Mouse (Mus musculus) heart, embryonic 12.5 days (tissue): ENCODE data around the gene Gm16253. TPM values are rescaled to one million over a fixed set of nuclear protein-coding genes. Genes with fewer than 3 reads are reported as not detected.
A peak's percentile ranks its signal among the peaks of the same experiment; 100 is the strongest.

Experiments
- ATAC-seq: fragments of 200-750 bp; cut with Nextera tagmentation; 2 replicates; pipeline ENCODE4 v1.8.0; 2017; ENCODE audit warnings: moderate TSS enrichment, moderate library complexity; ENCODE audit not compliant: insufficient number of reproducible peaks, low FRiP score
- H3K27ac ChIP-seq: fragments of 300-500 bp; sonication (generic); 2 replicates; pipeline ENCODE4 v1.5.1; 2016; ENCODE audit warnings: mild to moderate bottlenecking, moderate library complexity; ENCODE audit not compliant: poor library complexity, severe bottlenecking
- H3K27me3 ChIP-seq: fragments of 300-500 bp; sonication (generic); replicated peaks from 2 replicates; pipeline ENCODE4 v1.6.1; 2016; ENCODE audit warnings: mild to moderate bottlenecking, moderate library complexity
- H3K36me3 ChIP-seq: fragments of 300-500 bp; sonication (generic); 2 replicates; pipeline ENCODE4 v1.6.1; 2016; ENCODE audit warnings: mild to moderate bottlenecking, moderate library complexity
- H3K4me1 ChIP-seq: fragments of 300-500 bp; sonication (generic); replicated peaks from 2 replicates; pipeline ENCODE4 v1.6.1; 2016; ENCODE audit warnings: mild to moderate bottlenecking
- H3K4me2 ChIP-seq: fragments of 300-500 bp; sonication (generic); 2 replicates; pipeline ENCODE4 v1.6.1; 2016; ENCODE audit warnings: mild to moderate bottlenecking, moderate library complexity
- H3K4me3 ChIP-seq: fragments of 300-500 bp; sonication (generic); 2 replicates; pipeline ENCODE4 v1.5.1; 2016; ENCODE audit warnings: mild to moderate bottlenecking
- H3K9ac ChIP-seq: fragments of 300-500 bp; sonication (generic); 2 replicates; pipeline ENCODE4 v1.6.1; 2016; ENCODE audit warnings: mild to moderate bottlenecking, moderate library complexity
- H3K9me3 ChIP-seq: fragments of 300-500 bp; sonication (generic); replicated peaks from 2 replicates; pipeline ENCODE4 v1.6.1; 2016; ENCODE audit warnings: mild to moderate bottlenecking, moderate library complexity
- WGBS: fragments of 180-500 bp; shearing (Covaris S2); methylation state at CpG from one replicate; pipeline ENCODE4 v1.1.7; 2016; 5-methylcytosine and 5-hydroxymethylcytosine counted together
- polyA plus RNA-seq: library from polyadenylated mRNA; unstranded; fragments of >200 nt; fragmentation: Nextera tagmentation; extraction: Ambion mirVana; gene quantifications from 2 replicates; pipeline ENCODE4 v1.2.1, GENCODE M21; 2016

Gene Gm16253
- 1.6 and 2.4 TPM in 2 replicates for polyA plus RNA-seq

DNA sequence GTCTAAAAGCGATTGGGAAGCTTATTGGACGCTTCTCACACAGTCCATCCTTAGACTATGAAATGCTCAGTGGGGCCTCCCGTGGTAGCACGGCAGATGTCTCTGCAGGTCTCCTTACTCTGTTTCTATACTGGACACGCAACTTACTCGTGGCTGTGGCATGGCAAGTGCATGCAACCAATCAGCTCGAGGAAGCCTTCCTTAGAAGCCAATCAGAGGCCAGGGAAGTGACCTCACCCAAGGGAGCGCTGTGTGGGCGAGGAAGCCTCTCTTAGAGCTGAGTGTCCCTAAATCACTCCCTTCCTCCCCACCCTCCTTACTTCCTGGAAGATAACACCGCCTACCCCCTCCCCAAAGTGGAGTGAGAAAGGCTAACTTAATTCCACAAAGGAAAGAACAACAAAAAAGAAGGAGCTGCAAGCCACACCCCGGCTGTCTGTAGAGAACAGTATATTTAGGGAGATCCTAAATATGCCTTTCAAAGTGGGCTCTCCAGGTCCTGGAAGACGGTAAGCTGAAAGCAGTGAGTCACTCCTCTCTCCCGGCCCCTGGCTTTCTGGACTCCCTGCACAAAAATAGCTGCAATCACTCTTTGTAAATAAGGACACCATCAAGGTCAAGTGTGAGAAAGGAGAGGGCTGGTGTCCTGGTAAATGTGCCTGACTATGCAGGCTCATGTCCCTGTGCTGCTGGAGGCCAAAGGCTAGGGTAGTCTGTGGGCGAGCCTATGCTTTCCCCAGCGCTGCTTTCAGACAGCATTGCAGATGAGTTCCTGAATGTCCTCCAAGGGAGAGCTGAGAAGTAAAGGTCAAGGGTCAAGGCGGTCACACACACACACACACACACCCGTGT, at the start of gene Gm16253:
Gm16253 (plus strand) TSS at position 295 of the 852 bp plus-strand sequence.
- peak within 1 kb of the TSS; percentile 98 for H3K27ac ChIP-seq
- H3K4me1 ChIP-seq, result peaks cover 67% of the 10 kb centered on the region
- peak; percentile 92 for ATAC-seq
- no peaks in the 10 kb centered on the region for H3K36me3 ChIP-seq
- 9% methylated on average over 17 of the region's 17 CpGs for WGBS
- H3K4me3 ChIP-seq, result peak within 1 kb of the TSS; percentile 27
- H3K9me3 ChIP-seq, result no peaks in the 10 kb centered on the region
- no peaks in the 10 kb centered on the region for H3K27me3 ChIP-seq
- peak within 1 kb of the TSS; percentile 60 for H3K4me2 ChIP-seq
- H3K9ac ChIP-seq, result peak within 1 kb of the TSS; percentile 57

DNA sequence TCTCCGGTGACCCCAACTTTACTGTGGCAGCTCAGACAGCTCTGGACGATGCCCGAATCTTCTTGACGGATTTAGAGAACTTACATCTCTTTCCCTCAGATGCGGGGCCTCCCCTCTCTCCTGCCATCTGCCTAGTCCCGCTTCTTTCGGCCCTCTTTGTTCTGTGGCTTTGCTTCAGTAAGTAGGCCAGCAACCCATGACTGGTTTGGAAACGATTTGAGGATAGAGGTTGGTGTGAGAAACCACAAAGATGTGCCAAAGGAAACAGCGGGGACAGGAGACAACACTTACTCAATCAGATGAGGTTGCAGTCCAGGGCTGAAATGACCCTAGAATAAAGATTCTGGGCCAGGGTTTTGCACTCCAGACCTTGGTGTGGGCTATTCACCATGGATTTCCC, 48.3 kb upstream of the Gm16253 start:
- peaks cover 39% of the 10 kb centered on the region for H3K4me1 ChIP-seq
- no peaks in the 10 kb centered on the region for H3K36me3 ChIP-seq
- H3K27ac ChIP-seq, result no peak overlapping the region
- H3K4me3 ChIP-seq, result no peak overlapping the region
- H3K27me3 ChIP-seq, result peaks cover 41% of the 10 kb centered on the region
- H3K9me3 ChIP-seq, result no peaks in the 10 kb centered on the region
- H3K9ac ChIP-seq, result no peak overlapping the region
- no peak for ATAC-seq
- 57% methylated on average over 9 of the region's 9 CpGs for WGBS
- no peak overlapping the region for H3K4me2 ChIP-seq

DNA sequence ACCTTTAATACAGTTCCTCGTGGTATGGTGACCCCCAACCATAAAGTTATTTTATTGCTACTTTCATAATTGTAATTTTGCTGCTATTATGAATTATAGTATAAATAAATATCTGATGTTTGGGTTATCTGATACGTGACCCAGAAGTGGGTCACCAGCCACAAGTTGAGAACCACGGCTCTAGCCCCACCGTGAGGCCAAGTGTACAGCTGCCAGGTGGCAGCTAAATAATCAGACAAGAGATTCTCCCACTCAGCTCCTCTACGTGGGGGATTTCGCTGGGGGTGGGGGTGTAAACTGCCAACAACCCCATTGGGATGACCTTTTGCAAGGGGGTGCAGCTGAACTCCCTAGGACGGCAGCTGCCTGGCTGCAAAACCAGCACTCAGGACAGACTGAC, 44.7 kb upstream of the Gm16253 start:
- H3K27ac ChIP-seq, result no peak overlapping the region

DNA sequence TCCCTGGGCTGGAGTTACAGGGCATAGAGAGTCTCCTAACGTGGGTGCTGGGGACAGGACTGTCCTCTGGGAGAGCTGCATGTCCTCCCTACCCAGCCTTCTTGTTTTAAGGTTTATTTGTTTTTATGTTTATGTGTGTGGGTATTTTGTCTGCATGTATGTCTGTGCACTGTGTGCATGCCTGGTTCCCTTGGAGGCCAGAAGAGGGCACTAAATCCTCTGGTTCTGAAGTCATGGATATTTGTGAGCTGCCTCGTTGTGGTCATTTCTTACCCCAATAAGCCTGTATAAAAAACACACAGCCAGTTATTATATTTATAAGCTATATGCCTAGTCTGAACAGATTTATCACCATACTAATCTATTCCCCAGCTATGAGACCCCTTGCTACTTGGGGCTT, 42.5 kb upstream of the Gm16253 start:
- Histone ChIP-seq H3K4me2 (no peak overlapping the region), H3K27me3 (peaks cover 7% of the 10 kb centered on the region), H3K9ac (no peak overlapping the region), H3K36me3 (no peaks in the 10 kb centered on the region), H3K4me3 (no peak overlapping the region), H3K9me3 (no peaks in the 10 kb centered on the region), H3K4me1 (no peaks in the 10 kb centered on the region), H3K27ac (no peak overlapping the region)
- ATAC-seq, result no peak
- WGBS, result 56% methylated on average over 2 of the region's 2 CpGs

More for the DNA sequence above, 44.7 kb upstream of the Gm16253 start:
- WGBS, result 49% methylated on average over 7 of the region's 7 CpGs
- ATAC-seq, result no peak
- Histone ChIP-seq H3K4me3 (no peak overlapping the region), H3K9ac (no peak overlapping the region), H3K9me3 (no peaks in the 10 kb centered on the region), H3K4me2 (no peak overlapping the region), H3K4me1 (peaks cover 13% of the 10 kb centered on the region), H3K27me3 (peaks cover 28% of the 10 kb centered on the region), H3K36me3 (no peaks in the 10 kb centered on the region)

DNA sequence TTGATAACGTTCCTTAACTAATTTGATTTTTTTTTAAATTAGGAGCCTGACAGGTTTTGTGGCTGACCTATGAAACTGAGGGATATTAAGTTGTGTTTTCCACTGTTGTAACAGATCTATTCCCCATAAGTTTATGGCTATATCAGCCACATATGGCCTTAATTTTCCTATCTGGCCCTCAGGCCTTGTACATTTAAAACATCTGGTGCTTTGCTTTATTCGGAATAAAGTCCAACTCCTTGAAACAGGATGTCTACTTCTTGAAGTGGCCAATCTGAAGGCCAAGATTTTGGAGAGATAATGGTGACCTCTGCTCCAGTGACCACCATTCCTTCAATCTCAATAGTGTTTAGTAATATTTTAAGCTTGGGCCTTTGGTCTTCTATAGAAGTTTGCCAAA, 37.5 kb upstream of the Gm16253 start:
- H3K27ac ChIP-seq, result no peak overlapping the region
- WGBS, result 76% methylated on average over 2 of the region's 2 CpGs

DNA sequence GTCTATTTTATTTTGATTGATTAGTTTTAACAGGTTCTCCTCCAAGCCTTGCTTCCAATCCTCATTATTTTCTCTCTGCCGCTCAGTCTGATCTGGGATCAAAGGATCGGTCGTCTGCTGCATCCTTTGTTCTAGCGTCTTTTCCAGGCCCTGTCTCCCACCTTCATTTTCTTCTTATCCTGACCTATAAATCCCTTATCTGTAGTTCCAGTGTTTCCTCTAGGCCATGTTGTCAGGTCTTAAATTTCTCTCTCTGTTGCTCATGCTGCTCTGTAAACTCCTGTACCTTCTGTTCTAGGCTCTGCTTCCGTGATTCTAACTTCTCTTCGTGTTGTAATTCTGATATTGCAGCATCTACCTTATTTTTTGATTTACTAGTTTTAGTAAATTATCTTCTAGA, 36.0 kb upstream of the Gm16253 start:
- Histone ChIP-seq H3K4me1 (no peaks in the 10 kb centered on the region), H3K9me3 (no peaks in the 10 kb centered on the region), H3K27ac (no peak overlapping the region), H3K4me3 (no peak overlapping the region), H3K36me3 (no peaks in the 10 kb centered on the region), H3K4me2 (no peak overlapping the region), H3K27me3 (0 out of 2 replicates have a peak, but pooled peaks cover 7% of the 10 kb centered on the region), H3K9ac (no peak overlapping the region)
- no peak for ATAC-seq
- 39% methylated on average over 6 of the region's 6 CpGs for WGBS

More for the DNA sequence above, 37.5 kb upstream of the Gm16253 start:
- Histone ChIP-seq H3K9me3 (no peaks in the 10 kb centered on the region), H3K4me1 (no peaks in the 10 kb centered on the region), H3K27me3 (0 out of 2 replicates have a peak, but pooled peaks cover 7% of the 10 kb centered on the region), H3K36me3 (no peaks in the 10 kb centered on the region), H3K9ac (no peak overlapping the region), H3K4me2 (no peak overlapping the region), H3K4me3 (no peak overlapping the region)
- ATAC-seq, result no peak

DNA sequence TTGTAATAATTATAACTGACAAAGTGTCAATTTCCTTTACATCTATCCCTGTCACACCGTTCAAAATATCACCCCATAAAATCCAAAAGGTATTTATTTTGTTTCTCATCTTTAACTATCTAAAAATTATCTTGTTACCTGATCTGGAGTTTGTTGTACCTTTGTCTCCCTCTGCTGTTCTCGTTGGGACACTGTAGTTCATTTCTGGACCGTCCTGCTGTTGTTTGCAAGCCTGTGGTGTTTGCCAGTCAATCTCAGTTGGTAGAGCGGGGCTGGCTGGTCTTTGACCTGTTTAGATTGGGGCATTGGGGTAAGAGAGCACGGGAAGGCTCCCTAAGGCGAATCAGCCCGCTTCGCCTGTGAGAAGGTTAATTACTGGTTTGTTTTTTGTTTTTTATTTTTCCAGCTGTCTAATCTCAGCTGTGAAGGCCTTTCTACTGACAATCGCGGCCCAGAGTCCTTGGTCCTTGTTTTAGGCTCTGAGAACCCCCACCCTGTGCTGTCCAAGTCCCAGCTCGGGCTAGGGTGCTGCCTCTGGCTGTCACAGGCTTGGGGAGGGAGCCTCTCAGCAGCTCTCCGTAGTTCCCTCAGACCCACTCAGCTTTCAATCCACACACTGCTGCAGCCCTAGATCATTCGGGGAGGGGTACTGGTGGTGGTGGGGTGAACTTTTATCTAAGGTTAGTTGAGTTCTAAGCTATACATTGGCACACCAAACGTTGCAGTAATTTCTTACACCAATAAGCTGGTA, 35.3 kb upstream of the Gm16253 start:
- WGBS, result 21% methylated on average over 14 of the region's 14 CpGs
- Histone ChIP-seq H3K4me2 (no peak overlapping the region), H3K9me3 (no peaks in the 10 kb centered on the region), H3K27ac (no peak overlapping the region), H3K4me3 (no peak overlapping the region), H3K9ac (no peak overlapping the region), H3K27me3 (0 out of 2 replicates have a peak, but pooled peaks cover 7% of the 10 kb centered on the region), H3K36me3 (no peaks in the 10 kb centered on the region), H3K4me1 (no peaks in the 10 kb centered on the region)
- no peak for ATAC-seq

DNA sequence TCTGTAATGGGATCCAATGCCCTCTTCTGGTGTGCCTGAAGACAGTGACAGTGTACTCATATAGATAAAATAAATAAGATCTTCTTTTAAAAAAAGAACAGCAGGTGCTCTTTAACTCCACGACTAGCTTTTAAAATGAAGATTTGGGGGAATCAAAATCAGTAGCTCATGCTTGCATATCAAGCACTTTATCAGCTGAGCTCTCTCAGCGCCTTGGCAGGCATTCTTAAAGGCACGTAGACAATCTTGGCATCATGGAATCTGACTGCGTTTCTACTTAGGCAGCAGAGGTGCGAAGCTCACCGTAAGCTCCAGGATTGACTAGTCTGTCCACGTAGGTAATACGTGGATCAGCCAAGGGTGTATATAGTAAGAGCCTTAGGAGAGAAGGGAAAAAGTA, 34.2 kb upstream of the Gm16253 start:
- peaks cover 5% of the 10 kb centered on the region; the same call in 1 of the 2 replicates for H3K4me1 ChIP-seq
- H3K9me3 ChIP-seq, result no peaks in the 10 kb centered on the region
- H3K36me3 ChIP-seq, result no peaks in the 10 kb centered on the region
- ATAC-seq, result no peak
- no peak overlapping the region for H3K27ac ChIP-seq
- 0 out of 2 replicates have a peak, but pooled peaks cover 7% of the 10 kb centered on the region for H3K27me3 ChIP-seq
- no peak overlapping the region for H3K4me3 ChIP-seq
- H3K9ac ChIP-seq, result no peak overlapping the region
- 65% methylated on average over 8 of the region's 8 CpGs for WGBS
- H3K4me2 ChIP-seq, result no peak overlapping the region

DNA sequence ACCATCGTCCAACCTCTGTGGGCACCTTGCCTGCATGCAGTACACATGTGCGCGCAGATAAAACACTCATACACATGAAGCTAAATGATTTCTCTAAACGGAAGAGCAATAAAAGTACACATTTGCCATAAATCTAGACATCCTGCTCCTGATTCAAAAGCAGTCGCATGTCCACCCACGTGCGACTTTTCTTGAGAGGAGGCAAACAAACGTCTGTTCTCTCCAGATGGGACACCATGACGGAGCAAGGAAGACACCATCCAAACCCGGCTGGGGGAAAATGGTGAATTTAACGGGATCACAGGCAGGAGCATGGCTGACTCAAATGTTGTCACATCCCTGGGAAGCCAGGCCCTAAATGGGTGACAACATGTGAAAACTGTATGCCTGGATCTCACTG, 33.4 kb upstream of the Gm16253 start:
- WGBS, result 81% methylated on average over 11 of the region's 11 CpGs
- Histone ChIP-seq H3K27ac (no peak overlapping the region), H3K36me3 (no peaks in the 10 kb centered on the region), H3K4me1 (peaks cover 11% of the 10 kb centered on the region), H3K27me3 (0 out of 2 replicates have a peak, but pooled peaks cover 7% of the 10 kb centered on the region), H3K9me3 (no peaks in the 10 kb centered on the region), H3K9ac (no peak overlapping the region), H3K4me2 (no peak overlapping the region), H3K4me3 (no peak overlapping the region)
- ATAC-seq, result no peak

DNA sequence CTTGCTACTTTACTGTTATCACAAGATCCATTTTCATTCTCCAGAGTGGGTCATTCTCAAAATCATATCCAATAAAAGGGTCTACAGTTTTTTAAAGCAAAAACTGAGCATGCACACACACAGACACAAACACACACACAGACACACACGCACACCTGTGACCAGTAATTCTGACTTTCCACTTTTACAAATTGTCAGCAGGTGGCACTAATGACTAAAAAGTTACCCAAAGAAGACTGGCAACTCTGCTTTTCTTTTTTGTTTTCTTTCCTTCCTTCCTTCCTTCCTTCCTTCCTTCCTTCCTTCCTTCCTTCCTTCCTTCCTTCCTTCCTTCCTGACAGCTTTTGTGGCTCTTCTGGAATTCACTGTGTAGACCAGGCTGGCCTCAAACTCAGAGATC, 31.2 kb upstream of the Gm16253 start:
- Histone ChIP-seq H3K4me1 (peaks cover 27% of the 10 kb centered on the region), H3K9me3 (no peaks in the 10 kb centered on the region), H3K27ac (no peak overlapping the region), H3K36me3 (no peaks in the 10 kb centered on the region), H3K27me3 (0 out of 2 replicates have a peak, but pooled peaks cover 7% of the 10 kb centered on the region), H3K9ac (no peak overlapping the region), H3K4me3 (no peak overlapping the region), H3K4me2 (no peak overlapping the region)
- 42% methylated on average over 1 of the region's 1 CpGs for WGBS
- no peak for ATAC-seq

DNA sequence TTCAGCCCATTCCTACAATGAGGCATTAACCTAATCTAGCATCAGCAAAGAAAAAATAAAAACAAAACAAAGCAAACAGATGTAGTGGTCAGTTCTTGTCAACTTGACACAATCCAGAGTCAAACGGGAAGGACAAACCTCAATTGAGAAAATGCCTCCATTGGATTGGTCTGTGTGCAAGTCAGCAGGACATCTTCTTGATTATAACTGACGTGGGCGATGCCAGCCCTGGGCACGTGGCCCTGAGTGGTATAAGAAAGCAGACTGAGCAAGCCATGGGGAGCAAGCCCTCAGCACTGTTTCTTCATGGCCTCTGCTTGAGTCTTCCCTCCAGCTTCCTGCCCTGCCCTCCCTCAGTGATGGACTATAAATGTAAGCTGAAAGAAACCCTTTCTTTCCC, 29.9 kb upstream of the Gm16253 start:
- Histone ChIP-seq H3K4me2 (peak overlapping the region; percentile 18; the same call in 1 of the 2 replicates), H3K9ac (no peak overlapping the region), H3K4me1 (peaks cover 37% of the 10 kb centered on the region), H3K4me3 (no peak overlapping the region), H3K27ac (no peak overlapping the region), H3K36me3 (no peaks in the 10 kb centered on the region), H3K9me3 (no peaks in the 10 kb centered on the region), H3K27me3 (0 out of 2 replicates have a peak, but pooled peaks cover 7% of the 10 kb centered on the region)
- 0 out of 2 replicates have a peak, but pooled peaks have one; percentile 30 for ATAC-seq
- WGBS, result 39% methylated on average over 4 of the region's 4 CpGs
